Mouse (Mus musculus): ENCODE results near the gene Ctsz. TPM values are rescaled to one million over a fixed set of nuclear protein-coding genes. Genes with fewer than 3 reads are reported as not detected.

The Ctsz gene
- polyA plus RNA-seq, 1 experiment from 2014 or later = 81.2 TPM

DNA sequence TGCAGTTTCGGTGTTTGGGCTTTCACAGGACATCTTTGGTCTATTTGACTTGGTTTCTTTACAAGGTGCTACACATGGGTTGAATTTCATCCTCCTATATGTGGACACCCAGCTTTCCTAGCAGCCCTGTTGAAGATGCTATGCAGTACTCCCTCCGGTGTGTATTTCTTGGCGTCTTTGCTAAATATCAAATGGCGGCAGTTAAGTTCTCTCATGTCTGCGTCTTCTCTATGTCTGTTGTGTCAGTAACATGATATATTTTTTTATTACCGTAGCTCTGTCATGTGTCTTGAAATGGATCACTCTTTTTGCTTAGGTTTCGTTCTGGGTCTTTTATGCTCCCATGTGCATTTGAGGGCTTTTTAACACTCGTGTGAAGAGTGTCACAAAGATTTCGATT, 57.8 kb downstream of the Ctsz start:
- Histone ChIP-seq H3K27me3 (replicated peaks; ENCODE audit: control insufficient read depth, insufficient read depth, low read length) (no peaks in the 10 kb centered on the region), H3K4me3 (replicated peaks; ENCODE audit: low read length) (no peak overlapping the region), H3K9ac (replicated peaks; ENCODE audit: low read depth, low read length) (no peak overlapping the region), H3K27ac (ENCODE audit: low read length) (no peak overlapping the region), H3K9me3 (ENCODE audit: control insufficient read depth, low read length) (no peaks in the 10 kb centered on the region), H3K4me1 (replicated peaks; ENCODE audit: control insufficient read depth, insufficient read depth, low read length) (no peaks in the 10 kb centered on the region), H3K36me3 (ENCODE audit: control insufficient read depth, insufficient read depth) (no peaks in the 10 kb centered on the region), H3K4me2 (ENCODE audit: low read length) (no peak overlapping the region)
- WGBS = 94% methylated on average over 9 of the region's 9 CpGs
- no peak for ATAC-seq

Other genes starting within 250 kb of the Ctsz start
- 1,187 and 1,213 TPM in 2 replicates for gene Gnas, start 154.7 kb downstream of the Ctsz start, polyA plus RNA-seq (2015; fragmentation: Nextera tagmentation; extraction: Ambion mirVana)
- 11.4 and 13.5 TPM in 2 replicates for gene Gm20721, start 92.3 kb downstream of the Ctsz start, polyA plus RNA-seq (2015; fragmentation: Nextera tagmentation; extraction: Ambion mirVana)
- 106 and 109 TPM in 2 replicates for gene Nelfcd, start 23.2 kb downstream of the Ctsz start, polyA plus RNA-seq (2015; fragmentation: Nextera tagmentation; extraction: Ambion mirVana)
- 0.24 and 0.63 TPM in 2 replicates for gene Tubb1, start 11.7 kb upstream of the Ctsz start, polyA plus RNA-seq (2015; fragmentation: Nextera tagmentation; extraction: Ambion mirVana)
- gene Atp5e, start 25.1 kb upstream of the Ctsz start, polyA plus RNA-seq (2015; fragmentation: Nextera tagmentation; extraction: Ambion mirVana) = 529 and 555 TPM in 2 replicates
- 120 and 121 TPM in 2 replicates for gene Prelid3b, start 34.0 kb upstream of the Ctsz start, polyA plus RNA-seq (2015; fragmentation: Nextera tagmentation; extraction: Ambion mirVana)
- not detected in 2 replicates for gene Zfp831, start 204.5 kb upstream of the Ctsz start, polyA plus RNA-seq (2015; fragmentation: Nextera tagmentation; extraction: Ambion mirVana)